In genomic region chr5:127468151-127468550, GRCm38 (mm10) we compare ENCODE assay signal across 18 mouse cellular contexts.
DNase-seq lines count a peak whose midpoint lies in the region; ATAC-seq lines count a peak whose summit lies in the region.
"Had no signal": no experiment of that assay in that cellular context is flagged by ENCODE, and none has a peak within 500 bp of the region (broad histone marks: within the 10 kb centered on the region; RNA-seq: fewer than 3 reads in every experiment).

No protein-coding gene starts in this region.

- no peak overlapping the region for H3K27ac ChIP-seq in heart, embryonic 10.5 days

- 52% methylated on average over 5 of the region's 5 CpGs for WGBS in heart, embryonic 10.5 days

- no peak for ATAC-seq in cerebellum, adult (ENCODE audit: insufficient number of reproducible peaks, low FRiP score, low TSS enrichment)
- ATAC-seq: forebrain, embryonic 16.5 days; liver, postnatal 0 days; midbrain, embryonic 16.5 days had no signal

- H3K27me3 ChIP-seq in heart, embryonic 10.5 days (ENCODE audit: insufficient read depth, poor library complexity, severe bottlenecking) = no peaks in the 10 kb centered on the region

- intact Hi-C loops in heart, postnatal 10 days (cut with DNase I) = no loop called here

- H3K9me3 ChIP-seq in heart, embryonic 10.5 days = no peaks in the 10 kb centered on the region

- peaks cover 11% of the 10 kb centered on the region; the same call in 1 of the 2 replicates for H3K4me1 ChIP-seq in heart, embryonic 10.5 days

- H3K4me3 ChIP-seq in heart, embryonic 10.5 days = no peak overlapping the region

- peak; percentile 55 to 77 for DNase-seq in heart, adult 18-20 months
- DNase-seq in heart, embryonic 10.5 days (ENCODE audit: low spot score) = no peak
- DNase-seq in adrenal gland, postnatal 10 days = peak; percentile 8
- peak; percentile 1 for DNase-seq in adrenal gland, postnatal 25 days
- DNase-seq in heart, postnatal 10 days = peak; percentile 54 to 62
- DNase-seq in spleen, postnatal 4 days (ENCODE audit: low spot score in 2 of 2) = no peak
- DNase-seq: cerebellum, postnatal 14 days; embryo, embryonic 11 days; gastrocnemius, postnatal 10 days; kidney, postnatal 4 days; liver; liver, postnatal 0 days; right cerebral cortex, adult 18-20 months; thymus, postnatal 14 days had no signal

- no peaks in the 10 kb centered on the region for H3K36me3 ChIP-seq in heart, embryonic 10.5 days
- H3K36me3 ChIP-seq: G1E had no signal

Comparison
In these comparisons a context has a peak if more than half of its experiments do, and no peak if none do; other contexts are left out.
1. DNase-seq: peak in heart, adult 18-20 months (2 of 2), adrenal gland, postnatal 10 days (single experiment), adrenal gland, postnatal 25 days (single experiment) and heart, postnatal 10 days (2 of 2); none in heart, embryonic 10.5 days (single experiment) and spleen, postnatal 4 days (0 of 2).